Mouse (Mus musculus) heart, postnatal 0 days (tissue): Measurements from ENCODE around the gene Cd80. TPM values are rescaled to one million over a fixed set of nuclear protein-coding genes. Genes with fewer than 3 reads are reported as not detected.
A peak's percentile ranks its signal among the peaks of the same experiment; 100 is the strongest.

Experiments
- ATAC-seq: fragments of 200-750 bp; cut with Nextera tagmentation; 2 replicates; pipeline ENCODE4 v1.8.0; 2017; ENCODE audit warnings: low read depth, moderate number of reproducible peaks, moderate library complexity; ENCODE audit not compliant: insufficient read depth
- DNase-seq: peaks from one replicate; pipeline ENCODE4 v3.0.0-alpha.2; 2016; ENCODE audit warnings: low spot score
- H3K27ac ChIP-seq: fragments of 300-500 bp; sonication (generic); 2 replicates; pipeline ENCODE4 v1.5.1; 2014; ENCODE audit warnings: low read depth, mild to moderate bottlenecking
- H3K27me3 ChIP-seq: fragments of 300-500 bp; sonication (generic); 2 replicates; pipeline ENCODE4 v1.6.1; 2014; ENCODE audit warnings: low read length, mixed read lengths; ENCODE audit not compliant: control insufficient read depth, insufficient read depth
- H3K36me3 ChIP-seq: fragments of 300-500 bp; sonication (generic); replicated peaks from 2 replicates; pipeline ENCODE4 v1.6.1; 2014; ENCODE audit warnings: low read length, mixed read lengths; ENCODE audit not compliant: control insufficient read depth, insufficient read depth
- H3K4me1 ChIP-seq: fragments of 300-500 bp; sonication (generic); 2 replicates; pipeline ENCODE4 v1.6.1; 2014; ENCODE audit warnings: antibody characterized with exemption; ENCODE audit not compliant: control insufficient read depth, insufficient read depth
- H3K4me2 ChIP-seq: fragments of 300-500 bp; sonication (generic); 2 replicates; pipeline ENCODE4 v1.6.1; 2014; ENCODE audit warnings: low read depth, mild to moderate bottlenecking, low read length, moderate library complexity
- H3K4me3 ChIP-seq: fragments of 300-500 bp; sonication (generic); 2 replicates; pipeline ENCODE4 v1.5.1; 2014; ENCODE audit warnings: low read depth, low read length
- H3K9ac ChIP-seq: fragments of 300-500 bp; sonication (generic); replicated peaks from 2 replicates; pipeline ENCODE4 v1.6.1; 2014; ENCODE audit warnings: low read depth, low read length, mixed read lengths
- H3K9me3 ChIP-seq: fragments of 300-500 bp; sonication (generic); replicated peaks from 2 replicates; pipeline ENCODE4 v1.6.1; 2016; ENCODE audit warnings: low read length; ENCODE audit not compliant: control insufficient read depth
- CTCF ChIP-seq: IDR thresholded peaks from 2 replicates; pipeline ENCODE4 v1.5.1; 2016; ENCODE audit warnings: antibody characterized with exemption, control low read depth, low read depth
- EP300 ChIP-seq: IDR thresholded peaks from 2 replicates; pipeline ENCODE4 v1.6.1; 2016; ENCODE audit warnings: antibody characterized with exemption, low read depth
- WGBS: fragments of 180-500 bp; shearing (Covaris S2); extraction: QIAGEN DNeasy Blood & Tissue Kit; methylation state at CpG from one replicate; pipeline ENCODE4 v1.1.7; 2014; 5-methylcytosine and 5-hydroxymethylcytosine counted together
- polyA plus RNA-seq: library from polyadenylated mRNA; unstranded; fragments of >200 nt; fragmentation: Nextera tagmentation; extraction: Ambion mirVana; gene quantifications from 2 replicates; pipeline ENCODE4 v1.2.1, GENCODE M21; 2015
- total RNA-seq: library from RNA; depleted of rRNA; stranded (reverse); fragments of >200 nt; gene quantifications from 2 replicates; pipeline ENCODE4 v1.2.3, GENCODE M21; 2014; ENCODE audit warnings: low replicate concordance

Cd80 gene
- total and polyA plus RNA-seq, 2 experiments from 2014 or later = 0.15 to 0.34 TPM

DNA sequence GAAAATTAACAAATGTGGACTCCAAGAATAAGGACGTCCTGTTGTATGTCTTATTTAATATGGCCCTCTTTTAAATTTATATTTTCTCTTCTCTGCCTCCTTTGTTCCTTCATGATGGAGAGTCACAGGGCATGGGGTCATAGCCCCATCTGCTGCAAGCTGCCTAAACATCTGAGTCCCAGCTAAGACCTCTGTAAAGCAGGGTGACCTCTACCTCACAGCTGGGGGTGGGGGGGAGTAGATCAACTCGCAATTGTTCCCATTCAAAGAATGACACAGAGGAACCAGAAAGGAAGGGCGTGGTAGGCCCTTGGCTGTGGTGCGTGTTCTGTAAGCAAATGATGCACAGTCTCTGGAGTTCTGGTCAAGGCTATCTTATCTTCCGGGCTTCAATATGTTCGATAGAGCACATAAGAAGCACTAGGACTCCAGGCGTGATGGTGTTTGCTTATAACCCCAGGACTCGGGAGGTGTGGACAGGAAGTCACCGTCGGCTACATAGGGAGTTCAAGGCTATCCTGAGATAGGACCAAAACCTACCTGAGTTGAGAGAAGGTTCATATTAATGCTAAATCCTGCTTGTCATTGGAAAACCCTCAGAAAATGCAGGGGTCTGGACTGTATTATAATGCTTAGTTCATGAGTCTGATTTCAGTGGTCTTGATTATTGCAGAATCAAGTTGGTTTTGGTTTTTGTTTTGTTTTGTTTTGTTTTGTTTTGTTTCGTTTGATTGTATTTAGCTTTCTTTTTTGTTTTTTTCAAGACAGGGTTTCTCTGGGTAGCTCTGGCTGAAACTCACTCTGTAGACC, 16.5 kb downstream of the Cd80 start:
- ATAC-seq = no peak
- WGBS = 68% methylated on average over 11 of the region's 11 CpGs

DNA sequence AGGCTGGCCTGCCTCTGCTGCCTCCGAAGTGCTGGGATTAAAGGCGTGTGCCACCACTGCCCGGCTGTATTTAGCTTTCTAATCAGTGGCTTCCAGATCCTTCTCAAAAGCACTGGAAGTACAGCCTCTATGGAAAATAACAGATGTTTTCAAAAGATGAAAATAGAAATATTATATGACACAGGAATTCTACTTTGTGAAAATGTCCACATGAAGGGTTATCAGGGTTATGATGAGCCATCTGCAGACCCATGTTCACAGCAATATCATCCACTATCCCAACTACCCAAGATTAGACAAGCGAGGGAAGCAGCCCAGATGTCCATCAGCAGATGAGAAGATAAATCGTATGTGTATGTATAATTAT, 17.1 kb downstream of the Cd80 start:
- Histone ChIP-seq H3K4me2 (no peak overlapping the region), H3K27ac (no peak overlapping the region), H3K4me1 (peaks cover 16% of the 10 kb centered on the region), H3K9me3 (no peaks in the 10 kb centered on the region), H3K9ac (no peak overlapping the region), H3K36me3 (no peaks in the 10 kb centered on the region), H3K27me3 (no peaks in the 10 kb centered on the region), H3K4me3 (no peak overlapping the region)
- no peak for ATAC-seq
- no peak for DNase-seq
- 75% methylated on average over 5 of the region's 5 CpGs for WGBS
- TF ChIP-seq EP300 (no peak), CTCF (no peak)

More for the DNA sequence above, 16.5 kb downstream of the Cd80 start:
- no peaks in the 10 kb centered on the region for H3K27me3 ChIP-seq
- no peak overlapping the region for H3K4me2 ChIP-seq
- H3K4me1 ChIP-seq = peaks cover 12% of the 10 kb centered on the region
- H3K27ac ChIP-seq = no peak overlapping the region
- no peak for DNase-seq
- H3K36me3 ChIP-seq = no peaks in the 10 kb centered on the region
- H3K4me3 ChIP-seq = no peak overlapping the region
- H3K9ac ChIP-seq = no peak overlapping the region
- H3K9me3 ChIP-seq = no peaks in the 10 kb centered on the region
- TF ChIP-seq EP300 (no peak), CTCF (no peak)

DNA sequence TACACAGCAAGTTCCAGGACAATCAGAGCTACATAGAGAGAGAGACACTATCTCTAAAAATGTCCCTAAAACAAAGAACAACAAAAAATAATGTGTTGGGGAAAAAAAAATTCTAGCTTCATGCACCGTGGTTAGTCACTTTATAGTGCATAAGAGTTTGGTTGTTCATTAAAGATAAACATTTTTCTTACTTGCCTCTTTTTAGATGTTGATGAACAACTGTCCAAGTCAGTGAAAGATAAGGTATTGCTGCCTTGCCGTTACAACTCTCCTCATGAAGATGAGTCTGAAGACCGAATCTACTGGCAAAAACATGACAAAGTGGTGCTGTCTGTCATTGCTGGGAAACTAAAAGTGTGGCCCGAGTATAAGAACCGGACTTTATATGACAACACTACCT, 18.3 kb downstream of the Cd80 start:
- no peak overlapping the region for H3K4me3 ChIP-seq
- H3K4me2 ChIP-seq = no peak overlapping the region
- no peak for DNase-seq
- H3K4me1 ChIP-seq = peaks cover 12% of the 10 kb centered on the region
- ATAC-seq = no peak
- H3K27me3 ChIP-seq = no peaks in the 10 kb centered on the region
- no peak for TF ChIP-seq CTCF
- TF ChIP-seq EP300 = no peak
- WGBS = 86% methylated on average over 5 of the region's 5 CpGs
- no peak overlapping the region for H3K9ac ChIP-seq
- no peaks in the 10 kb centered on the region for H3K9me3 ChIP-seq
- H3K27ac ChIP-seq = no peak overlapping the region
- no peaks in the 10 kb centered on the region for H3K36me3 ChIP-seq

DNA sequence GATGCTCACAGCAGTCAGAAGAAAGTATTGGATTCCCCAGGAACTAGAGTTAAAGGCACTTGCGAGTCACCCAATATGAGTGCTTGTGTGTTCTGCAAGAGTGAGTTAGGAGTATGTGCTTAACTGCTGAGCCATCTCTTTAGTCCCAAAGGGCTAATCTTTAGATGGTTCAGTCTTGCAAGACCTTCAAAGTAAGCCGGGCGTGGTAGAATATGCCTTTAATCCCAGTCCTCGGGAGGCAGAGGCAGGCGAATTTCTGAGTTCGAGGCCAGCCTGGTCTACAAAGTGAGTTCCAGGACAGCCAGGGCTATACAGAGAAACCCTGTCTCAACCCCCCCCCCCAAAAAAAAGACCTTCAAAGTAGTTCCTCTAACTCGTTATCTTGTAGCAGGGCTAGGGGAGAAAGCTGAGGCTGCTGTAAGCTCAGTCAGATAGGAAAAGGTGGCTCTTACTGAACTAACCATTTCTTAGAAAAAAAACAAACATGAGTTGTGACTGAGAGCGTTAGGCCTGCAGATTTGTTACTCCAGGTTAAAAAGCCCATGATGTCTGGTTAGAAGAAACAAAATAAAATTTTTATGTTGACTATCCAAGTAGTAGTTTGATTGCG, 19.4 kb downstream of the Cd80 start:
- 89% methylated on average over 9 of the region's 9 CpGs for WGBS

DNA sequence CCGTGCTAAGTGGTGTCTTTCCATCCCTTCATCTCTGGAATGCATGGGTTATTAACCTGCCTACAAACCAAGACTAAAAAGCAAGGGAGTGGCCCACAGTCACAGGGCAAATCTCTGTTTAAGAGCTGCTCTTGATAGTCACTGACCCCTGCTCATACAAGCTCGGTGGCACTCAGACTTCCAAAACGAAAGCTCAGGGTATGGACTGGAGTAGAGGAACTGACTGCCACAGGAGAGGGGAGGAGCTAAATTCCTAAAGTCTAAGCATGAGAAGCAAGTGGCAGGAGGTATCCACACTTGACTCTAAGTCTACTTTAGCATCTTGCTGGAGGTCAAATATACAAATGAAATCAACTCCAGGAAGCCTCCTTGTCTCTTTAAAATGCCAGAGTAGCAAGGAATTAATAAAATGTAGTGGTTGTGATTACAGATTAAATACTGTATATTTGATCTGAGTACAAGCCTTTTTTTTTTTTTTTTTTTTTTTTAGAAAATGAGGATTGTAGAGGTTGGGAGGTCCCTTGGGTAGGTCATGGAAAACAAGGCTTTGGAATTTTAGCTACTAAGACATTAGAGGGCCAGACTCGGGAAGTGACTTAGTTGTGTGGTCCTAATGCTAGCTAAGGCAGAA, 20.4 kb downstream of the Cd80 start:
- DNase-seq (peak; percentile 13), ATAC-seq (peak; percentile 57)
- Histone ChIP-seq H3K4me3 (peak overlapping the region; percentile 46), H3K4me2 (peak overlapping the region; percentile 77), H3K9me3 (no peaks in the 10 kb centered on the region), H3K27me3 (no peaks in the 10 kb centered on the region), H3K9ac (peak overlapping the region; percentile 50; the same call in 1 of the 2 replicates), H3K4me1 (peaks cover 12% of the 10 kb centered on the region), H3K36me3 (no peaks in the 10 kb centered on the region), H3K27ac (peak overlapping the region; percentile 89)
- 19% methylated on average over 4 of the region's 4 CpGs for WGBS
- no peak for TF ChIP-seq CTCF
- TF ChIP-seq EP300 = no peak

More for the DNA sequence above, 19.4 kb downstream of the Cd80 start:
- ATAC-seq = no peak
- Histone ChIP-seq H3K4me3 (no peak overlapping the region), H3K9me3 (no peaks in the 10 kb centered on the region), H3K4me2 (no peak overlapping the region), H3K9ac (no peak overlapping the region), H3K4me1 (peaks cover 12% of the 10 kb centered on the region), H3K27me3 (no peaks in the 10 kb centered on the region), H3K36me3 (no peaks in the 10 kb centered on the region), H3K27ac (no peak overlapping the region)
- DNase-seq = no peak
- TF ChIP-seq CTCF = no peak
- no peak for TF ChIP-seq EP300
